Mouse (Mus musculus): ENCODE data around the gene Tmem97.
"Not testable (repeated sequence)": the region's sequence is repeated elsewhere in the genome, so short reads cannot be mapped to it uniquely, and the experiment has no call there.

The Tmem97 gene

GRCm38 (mm10) chr11:78550168-78551058 lies at the start of gene Tmem97:
Gene Tmem97 (minus strand): TSS chr11:78550777.
- DNase-seq: peak; percentile 100

DNA sequence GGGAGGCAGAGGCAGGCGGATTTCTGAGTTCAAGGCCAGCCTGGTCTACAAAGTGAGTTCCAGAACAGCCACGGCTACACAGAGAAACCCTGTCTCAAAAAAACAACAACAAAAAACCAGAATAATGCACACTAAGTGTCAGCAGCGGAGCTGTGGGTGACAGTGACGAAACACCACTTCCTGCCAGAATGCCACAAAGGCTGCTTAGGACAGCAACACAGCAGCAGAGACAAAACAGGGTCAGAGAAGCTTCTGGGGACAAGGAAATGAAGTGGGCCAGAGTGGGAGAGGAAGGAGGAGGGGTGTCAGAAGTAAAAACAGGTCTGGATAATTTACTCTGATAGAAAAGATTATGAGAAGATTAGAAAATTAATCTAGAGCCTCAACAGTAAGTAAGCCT lies 49.5 kb upstream of the Tmem97 start:
- DNase-seq: peak; percentile 90

GRCm38 (mm10) chr11:78598763-78599415 lies 48.3 kb upstream of the Tmem97 start:
- DNase-seq: peak; percentile 65

- DNase-seq: peak; percentile 40
Measured at GRCm38 (mm10) chr11:78596750-78597149, 46.2 kb upstream of the Tmem97 start.

GRCm38 (mm10) chr11:78595773-78596172 lies 45.2 kb upstream of the Tmem97 start:
- DNase-seq: no peak

- DNase-seq: peak; percentile 77
Measured at GRCm38 (mm10) chr11:78594271-78594964, 43.8 kb upstream of the Tmem97 start.

DNA sequence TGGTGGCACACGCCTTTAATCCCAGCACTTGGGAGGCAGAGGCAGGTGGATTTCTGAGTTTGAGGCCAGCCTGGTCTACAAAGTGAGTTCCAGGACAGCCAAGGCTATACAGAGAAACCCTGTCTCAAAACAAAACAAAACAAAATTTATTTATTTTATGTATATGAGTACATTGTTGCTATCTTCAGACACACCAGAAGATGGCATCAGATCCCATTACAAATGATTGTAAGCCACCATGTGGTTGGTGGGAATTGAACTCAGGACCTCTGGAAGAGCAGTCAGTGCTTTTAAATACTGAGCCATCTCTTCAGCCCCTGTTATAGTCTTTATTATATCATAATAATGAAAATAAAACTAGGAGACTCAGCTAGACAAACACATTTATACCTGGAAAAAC lies 37.1 kb upstream of the Tmem97 start:
- DNase-seq: not testable (repeated sequence)

- DNase-seq: no peak
Measured at GRCm38 (mm10) chr11:78586099-78586498, 35.5 kb upstream of the Tmem97 start.

DNA sequence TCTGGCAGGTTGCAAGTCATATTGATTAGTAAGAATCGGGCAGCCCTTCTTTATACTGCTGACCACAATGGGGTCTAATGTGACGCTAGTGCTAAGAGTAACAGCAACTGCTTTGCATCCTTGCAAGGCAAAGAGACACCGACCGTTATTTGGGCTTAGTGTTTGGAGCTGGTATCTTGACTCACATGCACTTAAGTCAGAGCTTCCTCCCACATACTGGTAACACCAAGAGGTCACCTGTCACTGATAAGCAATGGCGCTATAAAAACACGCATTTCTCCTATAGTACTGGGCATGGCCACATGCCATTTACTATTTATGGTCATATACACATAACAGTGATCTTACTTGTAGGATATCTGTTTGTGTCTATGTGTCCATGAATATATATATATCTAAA lies 32.3 kb upstream of the Tmem97 start:
- DNase-seq: peak; percentile 55

DNA sequence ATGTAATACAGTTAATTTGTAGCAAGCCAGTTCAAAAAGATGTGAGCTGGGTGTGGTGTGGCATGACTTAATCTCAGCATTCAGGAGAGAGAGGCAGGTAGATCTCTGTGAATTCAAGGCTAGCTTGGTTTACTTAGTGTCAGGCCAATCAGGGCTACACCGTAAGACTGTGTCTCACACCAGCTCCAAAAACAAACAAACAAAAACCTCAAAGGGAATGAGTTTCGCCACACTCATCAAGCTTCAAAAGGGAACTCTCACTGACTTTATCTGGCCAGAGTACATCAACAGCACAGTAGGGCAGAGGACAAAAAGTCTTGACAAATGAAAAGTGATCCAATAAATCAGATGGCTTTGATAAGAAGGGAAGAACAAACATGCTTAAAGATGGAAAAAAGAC lies 24.4 kb upstream of the Tmem97 start:
- no peak for DNase-seq

DNA sequence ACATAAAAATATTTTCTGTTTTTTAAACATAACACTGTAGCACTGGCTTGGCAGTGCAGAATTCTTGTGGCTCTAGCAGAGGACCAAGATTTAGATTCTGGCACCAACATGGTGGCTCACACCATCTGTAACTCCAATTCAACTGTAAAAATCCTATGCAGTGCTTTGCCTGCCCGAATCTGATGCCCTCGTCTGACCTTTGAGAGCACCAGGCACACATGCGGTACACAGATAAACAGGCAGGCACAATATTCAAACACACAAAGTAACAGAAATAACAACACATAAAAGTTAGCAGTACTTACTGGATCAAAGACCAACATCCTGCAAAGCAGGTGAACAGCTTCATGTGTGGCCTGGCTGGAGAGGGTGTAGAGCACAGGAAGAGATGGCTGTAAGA lies 24.0 kb upstream of the Tmem97 start:
- peak; percentile 71 for DNase-seq

- not testable (repeated sequence) for DNase-seq
Measured at GRCm38 (mm10) chr11:78574031-78574430, 23.5 kb upstream of the Tmem97 start.

DNA sequence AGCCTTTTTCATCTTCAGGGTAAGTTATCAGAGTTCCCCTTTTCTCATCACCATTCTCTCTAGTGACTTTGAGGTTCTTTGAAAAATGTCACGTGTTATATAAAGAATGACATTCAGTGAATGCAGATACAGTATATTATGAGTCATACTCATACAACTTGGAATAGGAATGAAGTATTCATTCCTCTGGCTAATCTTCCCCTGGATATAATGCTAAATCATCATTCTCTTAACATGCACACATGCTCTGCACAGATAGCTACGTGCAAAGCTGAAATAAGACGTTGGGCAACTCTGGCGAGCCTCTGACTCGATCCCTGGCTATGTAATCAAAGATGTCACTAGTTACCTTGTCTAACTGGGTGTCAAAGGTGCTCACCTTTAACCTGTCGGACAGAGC lies 21.3 kb upstream of the Tmem97 start:
- DNase-seq: peak; percentile 62

DNA sequence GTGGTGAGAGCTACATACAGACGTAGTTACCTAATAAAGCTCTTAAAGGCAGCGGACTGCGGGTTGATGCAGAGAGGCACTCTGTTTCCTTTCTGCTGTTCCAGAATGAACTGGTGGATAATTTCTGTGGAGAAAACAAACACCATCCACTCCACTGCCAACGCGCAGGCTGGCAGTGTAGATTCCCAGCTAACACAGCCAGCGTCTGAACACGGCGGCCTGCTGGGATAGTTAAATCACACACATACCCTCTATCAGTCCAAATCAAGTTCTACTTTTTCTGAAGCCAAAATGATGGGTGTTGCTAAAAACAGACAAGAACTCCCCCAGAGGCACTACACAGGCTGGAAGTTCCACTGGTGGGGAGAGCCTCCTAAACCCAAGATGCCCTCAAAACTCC lies 20.9 kb upstream of the Tmem97 start:
- DNase-seq: peak; percentile 89

DNA sequence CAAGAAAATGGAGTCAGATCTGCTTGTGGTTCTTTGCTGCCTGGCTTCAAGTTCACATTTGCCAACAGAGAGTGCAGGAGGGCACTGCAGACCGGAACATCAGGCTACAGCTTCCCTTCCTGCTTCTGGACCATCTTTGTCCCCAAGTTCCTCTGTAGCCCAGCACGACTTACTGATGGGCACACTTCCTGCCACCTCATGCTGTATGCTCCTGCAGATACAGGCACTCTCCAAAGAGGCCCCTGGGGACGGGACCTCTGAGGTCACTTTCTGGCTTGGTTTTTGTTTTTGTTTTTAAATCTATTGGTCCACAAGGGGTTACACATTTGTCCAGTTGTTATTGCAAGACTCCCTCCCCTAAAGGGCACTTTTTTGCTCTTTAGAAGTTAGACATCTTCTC lies 19.2 kb upstream of the Tmem97 start:
- DNase-seq: peak; percentile 90

GRCm38 (mm10) chr11:78568827-78569226 lies 18.2 kb upstream of the Tmem97 start:
- peak; percentile 80 for DNase-seq

GRCm38 (mm10) chr11:78567614-78568013 lies 17.0 kb upstream of the Tmem97 start:
- DNase-seq: no peak

DNA sequence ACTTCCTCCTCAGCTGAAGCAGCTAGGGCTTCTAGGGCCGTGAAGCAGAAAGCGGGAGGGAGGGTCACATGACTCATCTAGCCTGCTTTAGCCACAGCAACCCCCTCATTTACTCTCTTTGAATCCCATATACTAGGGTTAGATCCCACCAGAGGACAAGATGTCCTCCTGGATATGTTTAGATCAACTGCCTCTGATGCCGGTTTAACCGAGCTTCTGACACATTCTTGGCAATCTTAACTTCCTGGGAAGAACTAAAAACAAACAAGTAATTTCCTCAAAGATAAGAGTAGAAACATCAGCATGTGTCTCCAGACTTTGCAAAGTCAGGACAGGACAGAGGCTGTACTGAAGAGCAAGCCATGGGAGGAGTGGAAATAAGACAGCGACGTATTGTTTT lies 16.2 kb upstream of the Tmem97 start:
- peak; percentile 98 for DNase-seq

DNA sequence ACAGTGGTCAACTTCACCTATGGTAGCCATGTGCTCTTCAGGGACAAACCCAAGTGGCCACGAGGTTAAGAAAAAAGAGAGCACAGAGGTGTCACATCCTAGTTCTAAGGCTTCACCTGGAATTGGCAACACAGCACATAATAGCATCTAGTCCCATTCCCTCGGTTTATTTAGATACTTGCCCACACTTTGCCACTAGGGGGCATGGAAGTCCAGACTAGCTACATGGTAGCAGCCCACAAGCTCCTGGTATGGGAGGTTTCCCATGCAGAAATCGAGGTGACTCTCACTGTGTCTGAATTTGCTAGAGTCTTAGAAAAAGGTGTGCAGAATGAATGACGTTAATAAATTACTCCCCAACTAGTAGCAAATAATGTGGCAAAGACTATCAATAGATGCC lies 9.9 kb upstream of the Tmem97 start:
- peak; percentile 95 for DNase-seq

DNA sequence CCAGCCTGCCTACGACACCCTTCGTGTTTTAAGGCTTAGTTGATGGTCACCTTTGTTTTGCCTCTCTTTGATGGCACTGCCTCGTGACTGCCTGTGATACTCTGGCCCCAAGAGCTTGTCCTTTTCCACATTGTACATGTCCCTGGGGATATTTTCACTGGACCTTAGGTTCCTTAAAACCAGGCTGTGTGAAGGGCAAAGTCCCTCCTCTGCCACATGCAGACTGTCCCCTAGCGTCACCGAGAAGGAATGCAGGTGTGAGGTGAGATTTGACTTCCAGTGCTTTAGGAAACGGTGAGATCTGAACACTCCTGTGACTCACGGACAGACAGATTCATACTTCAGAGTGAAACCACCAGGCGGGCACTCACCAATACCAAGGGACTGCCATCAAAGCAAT lies 6.7 kb upstream of the Tmem97 start:
- no peak for DNase-seq

- DNase-seq: no peak
Measured at GRCm38 (mm10) chr11:78556070-78556469, 5.5 kb upstream of the Tmem97 start.

- no peak for DNase-seq
Measured at GRCm38 (mm10) chr11:78555623-78556022, 5.0 kb upstream of the Tmem97 start.

DNA sequence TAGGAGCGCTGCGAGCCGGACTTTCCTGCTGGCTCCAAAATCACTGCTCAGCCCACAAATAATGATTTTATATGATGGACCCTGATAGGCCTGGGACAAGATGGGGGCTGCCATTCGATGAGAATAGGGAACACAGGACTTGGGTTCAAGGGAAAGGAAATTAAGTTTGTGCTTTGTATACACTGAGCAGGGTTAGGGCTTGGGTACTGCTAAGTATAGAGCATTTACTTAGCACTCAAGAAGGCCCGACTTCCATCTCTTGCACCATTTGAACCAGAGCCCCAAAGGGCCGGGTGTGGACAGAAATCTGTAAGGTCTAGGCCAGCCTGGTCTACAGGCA lies 452 bp upstream of the Tmem97 start:
- DNase-seq: no peak

DNA sequence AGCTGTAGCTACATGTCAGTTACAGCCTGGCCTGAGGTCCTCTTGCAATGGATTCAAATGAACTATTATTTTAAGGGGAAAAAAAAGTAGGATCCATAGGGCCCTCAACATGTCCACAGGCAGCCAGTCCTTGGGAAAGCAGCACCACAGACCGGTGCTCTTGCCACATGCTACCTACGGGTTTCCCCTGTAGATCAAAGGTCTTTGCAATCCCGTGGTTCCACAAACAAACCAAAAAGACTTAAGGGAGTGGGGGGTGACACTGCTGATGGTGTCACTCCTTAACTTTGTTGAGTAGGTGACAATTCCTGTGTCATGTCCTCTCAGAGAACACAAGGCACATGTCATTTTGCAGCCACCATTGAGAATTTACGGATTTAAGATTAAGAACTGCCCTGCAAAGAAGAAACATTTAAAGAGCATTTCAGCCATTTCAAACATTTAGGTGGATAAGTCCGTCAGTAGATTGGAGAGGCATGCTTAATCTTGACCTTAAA lies 1.0 kb downstream of the Tmem97 start:
- no peak for DNase-seq
